Mouse (Mus musculus): ENCODE measurements at regions not wholly inside any gene's neighbourhood (a gene's known extent, or its start where the extent isn't known, plus 50 kb on each side); places are given as distances from the start of the nearest gene placed in this dataset.

- no peaks in the 10 kb centered on the region for H3K36me3 ChIP-seq (replicated peaks; ENCODE audit: insufficient read depth, low read length)
- ATAC-seq (no peak), DNase-seq (no peak)
- no peak overlapping the region for H3K27ac ChIP-seq (ENCODE audit: low read depth)
- no peak overlapping the region for H3K4me3 ChIP-seq (ENCODE audit: low read depth, low read length)
- no peaks in the 10 kb centered on the region for H3K9me3 ChIP-seq (ENCODE audit: low read length)
- no peak overlapping the region for H3K9ac ChIP-seq (replicated peaks)
- TF ChIP-seq EP300 (IDR thresholded peaks at IDR 0.05; ENCODE audit: low read depth), result no peak
- TF ChIP-seq CTCF (IDR thresholded peaks at IDR 0.05; ENCODE audit: low read depth), result no peak
- H3K4me2 ChIP-seq (ENCODE audit: low read depth, low read length), result no peak overlapping the region
- H3K27me3 ChIP-seq (ENCODE audit: insufficient read depth, low read length), result no peaks in the 10 kb centered on the region
- 68% methylated on average over 4 of the region's 4 CpGs for WGBS (ENCODE audit: insufficient replicate concordance)
- no peaks in the 10 kb centered on the region for H3K4me1 ChIP-seq (ENCODE audit: insufficient read depth)
Measured at GRCm38 (mm10) chr16:80196302-80196701, 1004.2 kb upstream of the Ncam2 start.

- WGBS (ENCODE audit: insufficient replicate concordance), result 68% methylated on average over 3 of the region's 3 CpGs
- Histone ChIP-seq H3K27ac (ENCODE audit: low read depth) (no peak overlapping the region), H3K4me1 (ENCODE audit: insufficient read depth) (no peaks in the 10 kb centered on the region), H3K4me3 (ENCODE audit: low read depth, low read length) (no peak overlapping the region), H3K9ac (replicated peaks) (no peak overlapping the region), H3K9me3 (ENCODE audit: low read length) (no peaks in the 10 kb centered on the region), H3K36me3 (replicated peaks; ENCODE audit: insufficient read depth, low read length) (no peaks in the 10 kb centered on the region), H3K4me2 (ENCODE audit: low read depth, low read length) (no peak overlapping the region), H3K27me3 (ENCODE audit: insufficient read depth, low read length) (no peaks in the 10 kb centered on the region)
- DNase-seq (no peak), ATAC-seq (no peak)
- TF ChIP-seq EP300 (IDR thresholded peaks at IDR 0.05; ENCODE audit: low read depth) (no peak), CTCF (IDR thresholded peaks at IDR 0.05; ENCODE audit: low read depth) (no peak)
Measured at GRCm38 (mm10) chr16:80202811-80203210, 997.7 kb upstream of the Ncam2 start.

- H3K27ac ChIP-seq (ENCODE audit: low read depth), result no peak overlapping the region
- H3K36me3 ChIP-seq (replicated peaks; ENCODE audit: insufficient read depth, low read length), result no peaks in the 10 kb centered on the region
- H3K9me3 ChIP-seq (ENCODE audit: low read length), result no peaks in the 10 kb centered on the region
- TF ChIP-seq CTCF (IDR thresholded peaks at IDR 0.05; ENCODE audit: low read depth) (no peak), EP300 (IDR thresholded peaks at IDR 0.05; ENCODE audit: low read depth) (no peak)
- no peak overlapping the region for H3K4me3 ChIP-seq (ENCODE audit: low read depth, low read length)
- ATAC-seq (no peak), DNase-seq (no peak)
- no peak overlapping the region for H3K4me2 ChIP-seq (ENCODE audit: low read depth, low read length)
- no peaks in the 10 kb centered on the region for H3K4me1 ChIP-seq (ENCODE audit: insufficient read depth)
- H3K27me3 ChIP-seq (ENCODE audit: insufficient read depth, low read length), result no peaks in the 10 kb centered on the region
- no peak overlapping the region for H3K9ac ChIP-seq (replicated peaks)
Measured at GRCm38 (mm10) chr16:80212769-80213168, 987.7 kb upstream of the Ncam2 start.

- Histone ChIP-seq H3K27me3 (ENCODE audit: insufficient read depth, low read length) (no peaks in the 10 kb centered on the region), H3K36me3 (replicated peaks; ENCODE audit: insufficient read depth, low read length) (no peaks in the 10 kb centered on the region), H3K4me2 (ENCODE audit: low read depth, low read length) (no peak overlapping the region), H3K4me1 (ENCODE audit: insufficient read depth) (no peaks in the 10 kb centered on the region), H3K9me3 (ENCODE audit: low read length) (no peaks in the 10 kb centered on the region; the same call in 1 of the 2 replicates), H3K9ac (replicated peaks) (no peak overlapping the region), H3K4me3 (ENCODE audit: low read depth, low read length) (no peak overlapping the region), H3K27ac (ENCODE audit: low read depth) (no peak overlapping the region)
- ATAC-seq (no peak), DNase-seq (no peak)
- no peak for TF ChIP-seq CTCF (IDR thresholded peaks at IDR 0.05; ENCODE audit: low read depth)
- TF ChIP-seq EP300 (IDR thresholded peaks at IDR 0.05; ENCODE audit: low read depth), result no peak
Measured at GRCm38 (mm10) chr16:80255441-80255840, 945.1 kb upstream of the Ncam2 start.

- ATAC-seq, result no peak
- Histone ChIP-seq H3K4me3 (ENCODE audit: low read depth, low read length) (no peak overlapping the region), H3K4me2 (ENCODE audit: low read depth, low read length) (no peak overlapping the region), H3K4me1 (ENCODE audit: insufficient read depth) (no peaks in the 10 kb centered on the region), H3K27ac (ENCODE audit: low read depth) (no peak overlapping the region), H3K27me3 (ENCODE audit: insufficient read depth, low read length) (no peaks in the 10 kb centered on the region), H3K9me3 (ENCODE audit: low read length) (no peaks in the 10 kb centered on the region), H3K36me3 (replicated peaks; ENCODE audit: insufficient read depth, low read length) (no peaks in the 10 kb centered on the region), H3K9ac (replicated peaks) (no peak overlapping the region)
- no peak for DNase-seq
- 64% methylated on average over 5 of the region's 5 CpGs for WGBS (ENCODE audit: insufficient replicate concordance)
- TF ChIP-seq EP300 (IDR thresholded peaks at IDR 0.05; ENCODE audit: low read depth) (no peak), CTCF (IDR thresholded peaks at IDR 0.05; ENCODE audit: low read depth) (no peak)
Measured at GRCm38 (mm10) chr16:80266151-80266617, 934.3 kb upstream of the Ncam2 start.

GRCm38 (mm10) chr16:80272291-80273123, 928.0 kb upstream of the Ncam2 start:
- Histone ChIP-seq H3K4me2 (ENCODE audit: low read depth, low read length) (no peak overlapping the region), H3K4me3 (ENCODE audit: low read depth, low read length) (no peak overlapping the region), H3K36me3 (replicated peaks; ENCODE audit: insufficient read depth, low read length) (no peaks in the 10 kb centered on the region), H3K9me3 (ENCODE audit: low read length) (no peaks in the 10 kb centered on the region), H3K4me1 (ENCODE audit: insufficient read depth) (no peaks in the 10 kb centered on the region), H3K9ac (replicated peaks) (no peak overlapping the region), H3K27me3 (ENCODE audit: insufficient read depth, low read length) (no peaks in the 10 kb centered on the region), H3K27ac (ENCODE audit: low read depth) (no peak overlapping the region)
- WGBS (ENCODE audit: insufficient replicate concordance), result 65% methylated on average over 5 of the region's 5 CpGs
- ATAC-seq (peak; percentile 62), DNase-seq (no peak)
- TF ChIP-seq CTCF (IDR thresholded peaks at IDR 0.05; ENCODE audit: low read depth) (no peak), EP300 (IDR thresholded peaks at IDR 0.05; ENCODE audit: low read depth) (no peak)

Data from liver, postnatal 0 days (tissue).